Mouse (Mus musculus): ENCODE data around the gene Ell. TPM values are rescaled to one million over a fixed set of nuclear protein-coding genes. Genes with fewer than 3 reads are reported as not detected.

The Ell gene
- polyA plus RNA-seq, 1 experiment from 2014 or later, result 21.8 TPM

DNA sequence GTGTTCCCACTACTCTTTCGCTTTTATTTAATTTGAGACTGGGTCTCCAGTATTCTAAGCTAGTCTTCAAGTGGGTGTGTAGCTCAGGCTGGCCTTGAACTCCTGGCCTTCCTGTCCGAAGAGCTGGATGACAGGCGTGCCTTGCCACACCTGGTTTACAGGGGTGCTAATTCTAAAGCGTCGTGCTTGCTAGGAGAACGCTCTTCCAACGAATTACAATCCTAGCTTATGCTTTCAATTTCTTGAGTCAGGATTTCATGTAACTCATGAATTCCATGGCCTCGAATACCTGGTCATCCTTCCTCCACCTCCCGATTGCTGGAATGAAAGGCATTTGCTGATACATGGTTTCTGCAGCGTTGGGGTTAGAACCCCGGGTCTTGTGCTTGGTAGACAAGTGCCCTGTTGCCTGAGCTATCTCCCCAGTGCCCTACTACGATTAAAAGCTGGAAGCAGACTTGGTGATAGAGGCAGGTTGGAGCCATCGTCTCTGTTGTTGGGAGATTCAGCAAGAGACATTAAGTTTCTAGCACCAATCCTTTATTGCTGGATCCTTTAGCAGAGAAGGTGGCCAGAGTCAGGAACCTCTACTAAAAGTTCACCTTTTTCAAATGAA lies 11.0 kb upstream of the Ell start:
- WGBS, result 35% methylated on average over 13 of the region's 13 CpGs
- Histone ChIP-seq H3K36me3 (ENCODE audit: control insufficient read depth, insufficient read depth, low read length) (peaks cover 4% of the 10 kb centered on the region; the same call in 1 of the 2 replicates), H3K27me3 (ENCODE audit: control insufficient read depth, insufficient read depth, low read length) (no peaks in the 10 kb centered on the region), H3K4me2 (ENCODE audit: low read depth, low read length, severe bottlenecking) (peak overlapping the region; percentile 86), H3K9me3 (ENCODE audit: control insufficient read depth, low read length) (no peaks in the 10 kb centered on the region), H3K4me1 (replicated peaks; ENCODE audit: control insufficient read depth, insufficient read depth, low read length) (0 out of 2 replicates have a peak, but pooled peaks cover 7% of the 10 kb centered on the region), H3K4me3 (ENCODE audit: low read depth, low read length) (peak overlapping the region; percentile 90), H3K9ac (ENCODE audit: low read length) (peak overlapping the region; percentile 95), H3K27ac (ENCODE audit: low read depth, low read length) (peak overlapping the region; percentile 72; the same call in 1 of the 2 replicates)
- ATAC-seq (replicated peaks; ENCODE audit: low FRiP score) (no peak), DNase-seq (ENCODE audit: low spot score) (no peak)

DNA sequence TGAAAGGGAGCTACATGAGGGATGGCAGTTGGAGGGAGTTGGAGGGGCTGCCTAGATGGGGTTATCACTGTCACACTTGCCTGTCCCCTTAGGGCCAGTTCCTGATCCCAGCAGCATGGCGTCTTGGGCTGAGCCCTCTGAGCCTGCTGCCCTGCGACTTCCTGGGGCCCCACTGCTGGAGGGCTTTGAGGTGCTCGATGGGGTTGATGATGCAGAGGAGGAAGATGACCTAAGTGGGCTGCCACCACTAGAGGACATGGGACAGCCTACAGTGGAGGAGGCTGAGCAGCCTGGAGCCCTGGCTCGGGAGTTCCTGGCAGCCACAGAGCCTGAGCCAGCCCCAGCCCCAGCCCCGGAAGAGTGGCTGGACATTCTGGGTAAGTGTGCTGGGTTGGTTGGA lies 10.0 kb upstream of the Ell start:
- no peak for ATAC-seq (replicated peaks; ENCODE audit: low FRiP score)

DNA sequence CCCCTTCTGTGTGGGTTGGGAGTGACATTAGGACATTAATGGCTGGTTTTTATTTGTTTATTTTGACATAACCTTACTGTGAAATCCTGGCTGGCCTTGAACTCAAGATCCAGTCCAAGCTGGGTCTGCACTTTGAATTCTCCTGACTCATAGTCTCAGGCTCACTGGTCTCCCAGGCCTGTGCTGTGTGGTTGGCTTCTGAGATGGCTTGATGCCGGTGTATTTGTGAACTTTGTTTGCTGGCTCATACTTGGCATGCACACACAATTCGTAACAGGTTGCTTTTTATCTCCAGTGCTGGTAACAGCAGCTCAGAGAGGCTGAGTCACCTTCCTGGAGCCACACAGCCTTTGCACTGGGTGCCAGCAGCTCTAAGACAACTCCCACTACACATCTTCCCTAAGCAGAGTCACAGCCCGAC lies 9.5 kb upstream of the Ell start:
- H3K27me3 ChIP-seq (ENCODE audit: control insufficient read depth, insufficient read depth, low read length), result no peaks in the 10 kb centered on the region
- H3K36me3 ChIP-seq (ENCODE audit: control insufficient read depth, insufficient read depth, low read length), result peaks cover 4% of the 10 kb centered on the region; the same call in 1 of the 2 replicates
- H3K9ac ChIP-seq (ENCODE audit: low read length), result no peak overlapping the region
- H3K27ac ChIP-seq (ENCODE audit: low read depth, low read length), result no peak overlapping the region
- no peak for DNase-seq (ENCODE audit: low spot score)
- H3K4me1 ChIP-seq (replicated peaks; ENCODE audit: control insufficient read depth, insufficient read depth, low read length), result 0 out of 2 replicates have a peak, but pooled peaks cover 7% of the 10 kb centered on the region
- WGBS, result 98% methylated on average over 3 of the region's 3 CpGs
- no peak for ATAC-seq (replicated peaks; ENCODE audit: low FRiP score)
- no peak overlapping the region for H3K4me3 ChIP-seq (ENCODE audit: low read depth, low read length)
- no peak overlapping the region for H3K4me2 ChIP-seq (ENCODE audit: low read depth, low read length, severe bottlenecking)
- H3K9me3 ChIP-seq (ENCODE audit: control insufficient read depth, low read length), result no peaks in the 10 kb centered on the region

More for the DNA sequence above, 10.0 kb upstream of the Ell start:
- H3K4me3 ChIP-seq (ENCODE audit: low read depth, low read length), result no peak overlapping the region
- H3K27ac ChIP-seq (ENCODE audit: low read depth, low read length), result no peak overlapping the region
- H3K27me3 ChIP-seq (ENCODE audit: control insufficient read depth, insufficient read depth, low read length), result no peaks in the 10 kb centered on the region
- no peak overlapping the region for H3K4me2 ChIP-seq (ENCODE audit: low read depth, low read length, severe bottlenecking)
- H3K9me3 ChIP-seq (ENCODE audit: control insufficient read depth, low read length), result no peaks in the 10 kb centered on the region
- no peak for DNase-seq (ENCODE audit: low spot score)
- 86% methylated on average over 5 of the region's 5 CpGs for WGBS
- H3K36me3 ChIP-seq (ENCODE audit: control insufficient read depth, insufficient read depth, low read length), result peaks cover 4% of the 10 kb centered on the region; the same call in 1 of the 2 replicates
- H3K4me1 ChIP-seq (replicated peaks; ENCODE audit: control insufficient read depth, insufficient read depth, low read length), result 0 out of 2 replicates have a peak, but pooled peaks cover 7% of the 10 kb centered on the region
- no peak overlapping the region for H3K9ac ChIP-seq (ENCODE audit: low read length)

DNA sequence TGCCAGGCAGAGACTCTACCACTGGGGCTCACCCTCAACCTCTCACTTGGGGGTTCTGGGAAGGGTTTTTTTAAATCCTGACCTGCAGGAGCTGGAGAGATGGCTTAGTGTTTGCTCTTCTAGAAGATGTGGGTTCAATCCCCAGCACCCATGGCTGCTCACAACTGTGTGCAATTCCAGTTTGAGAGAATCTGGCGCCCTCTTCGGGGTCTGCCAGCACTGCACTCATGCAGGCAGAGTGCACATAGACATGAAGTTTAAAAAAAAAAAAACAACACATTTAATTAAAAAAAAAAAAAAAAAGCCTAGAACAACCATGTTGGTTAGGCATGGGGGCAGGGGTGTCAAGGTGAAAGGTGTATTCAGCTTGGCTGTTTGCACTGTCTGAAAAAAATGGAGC lies 8.9 kb upstream of the Ell start:
- WGBS, result 91% methylated on average over 2 of the region's 2 CpGs
- no peaks in the 10 kb centered on the region for H3K9me3 ChIP-seq (ENCODE audit: control insufficient read depth, low read length)

GRCm38 (mm10) chr8:70534281-70534680 lies 5.0 kb upstream of the Ell start:
- no peak for ATAC-seq (replicated peaks; ENCODE audit: low FRiP score)
- no peak for DNase-seq (ENCODE audit: low spot score)
- H3K27ac ChIP-seq (ENCODE audit: low read depth, low read length), result no peak overlapping the region
- 96% methylated on average over 12 of the region's 12 CpGs for WGBS
- H3K4me2 ChIP-seq (ENCODE audit: low read depth, low read length, severe bottlenecking), result no peak overlapping the region
- H3K27me3 ChIP-seq (ENCODE audit: control insufficient read depth, insufficient read depth, low read length), result no peaks in the 10 kb centered on the region
- peaks cover 4% of the 10 kb centered on the region; the same call in 1 of the 2 replicates for H3K36me3 ChIP-seq (ENCODE audit: control insufficient read depth, insufficient read depth, low read length)
- no peak overlapping the region for H3K9ac ChIP-seq (ENCODE audit: low read length)
- 0 out of 2 replicates have a peak, but pooled peaks cover 2% of the 10 kb centered on the region for H3K4me1 ChIP-seq (replicated peaks; ENCODE audit: control insufficient read depth, insufficient read depth, low read length)
- no peak overlapping the region for H3K4me3 ChIP-seq (ENCODE audit: low read depth, low read length)
- H3K9me3 ChIP-seq (ENCODE audit: control insufficient read depth, low read length), result no peaks in the 10 kb centered on the region

More for the DNA sequence above, 8.9 kb upstream of the Ell start:
- Histone ChIP-seq H3K9ac (ENCODE audit: low read length) (no peak overlapping the region), H3K27me3 (ENCODE audit: control insufficient read depth, insufficient read depth, low read length) (no peaks in the 10 kb centered on the region), H3K4me2 (ENCODE audit: low read depth, low read length, severe bottlenecking) (no peak overlapping the region), H3K4me3 (ENCODE audit: low read depth, low read length) (no peak overlapping the region), H3K27ac (ENCODE audit: low read depth, low read length) (no peak overlapping the region), H3K4me1 (replicated peaks; ENCODE audit: control insufficient read depth, insufficient read depth, low read length) (0 out of 2 replicates have a peak, but pooled peaks cover 7% of the 10 kb centered on the region), H3K36me3 (ENCODE audit: control insufficient read depth, insufficient read depth, low read length) (peaks cover 4% of the 10 kb centered on the region; the same call in 1 of the 2 replicates)
- DNase-seq (ENCODE audit: low spot score) (no peak), ATAC-seq (replicated peaks; ENCODE audit: low FRiP score) (no peak)

- Histone ChIP-seq H3K4me2 (ENCODE audit: low read depth, low read length, severe bottlenecking) (no peak overlapping the region), H3K9me3 (ENCODE audit: control insufficient read depth, low read length) (no peaks in the 10 kb centered on the region), H3K36me3 (ENCODE audit: control insufficient read depth, insufficient read depth, low read length) (peaks cover 4% of the 10 kb centered on the region; the same call in 1 of the 2 replicates), H3K9ac (ENCODE audit: low read length) (no peak overlapping the region), H3K4me3 (ENCODE audit: low read depth, low read length) (no peak overlapping the region), H3K27ac (ENCODE audit: low read depth, low read length) (no peak overlapping the region), H3K27me3 (ENCODE audit: control insufficient read depth, insufficient read depth, low read length) (no peaks in the 10 kb centered on the region), H3K4me1 (replicated peaks; ENCODE audit: control insufficient read depth, insufficient read depth, low read length) (peaks cover 2% of the 10 kb centered on the region; the same call in 1 of the 2 replicates)
- ATAC-seq (replicated peaks; ENCODE audit: low FRiP score) (no peak), DNase-seq (ENCODE audit: low spot score) (no peak)
- 91% methylated on average over 3 of the region's 3 CpGs for WGBS
Measured at GRCm38 (mm10) chr8:70535221-70535620, 4.0 kb upstream of the Ell start.

DNA sequence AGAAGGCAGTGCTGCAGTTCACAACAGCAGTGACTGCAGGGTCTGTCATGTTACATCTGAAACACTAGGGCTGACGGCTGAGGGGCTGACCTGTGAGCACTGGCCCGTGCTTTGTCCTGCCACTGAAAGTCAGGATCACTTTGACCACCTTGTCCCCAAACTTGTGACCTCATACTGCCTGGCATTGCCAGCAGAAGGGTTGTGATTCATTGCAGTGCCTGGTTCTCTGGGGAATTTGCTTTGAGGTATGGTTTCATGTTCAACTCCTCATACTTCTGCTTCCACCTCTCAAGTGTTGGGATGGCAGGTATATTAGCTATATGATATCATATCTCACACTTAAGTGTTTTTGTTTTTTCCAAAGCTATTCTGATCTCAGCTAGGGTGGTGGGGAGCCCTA lies 3.6 kb upstream of the Ell start:
- Histone ChIP-seq H3K4me2 (ENCODE audit: low read depth, low read length, severe bottlenecking) (no peak overlapping the region), H3K4me1 (replicated peaks; ENCODE audit: control insufficient read depth, insufficient read depth, low read length) (peaks cover 7% of the 10 kb centered on the region; the same call in 1 of the 2 replicates), H3K9ac (ENCODE audit: low read length) (no peak overlapping the region), H3K9me3 (ENCODE audit: control insufficient read depth, low read length) (no peaks in the 10 kb centered on the region), H3K4me3 (ENCODE audit: low read depth, low read length) (no peak overlapping the region), H3K36me3 (ENCODE audit: control insufficient read depth, insufficient read depth, low read length) (peaks cover 4% of the 10 kb centered on the region; the same call in 1 of the 2 replicates), H3K27me3 (ENCODE audit: control insufficient read depth, insufficient read depth, low read length) (no peaks in the 10 kb centered on the region), H3K27ac (ENCODE audit: low read depth, low read length) (no peak overlapping the region)
- DNase-seq (ENCODE audit: low spot score) (no peak), ATAC-seq (replicated peaks; ENCODE audit: low FRiP score) (no peak)
- WGBS, result 85% methylated on average over 2 of the region's 2 CpGs

DNA sequence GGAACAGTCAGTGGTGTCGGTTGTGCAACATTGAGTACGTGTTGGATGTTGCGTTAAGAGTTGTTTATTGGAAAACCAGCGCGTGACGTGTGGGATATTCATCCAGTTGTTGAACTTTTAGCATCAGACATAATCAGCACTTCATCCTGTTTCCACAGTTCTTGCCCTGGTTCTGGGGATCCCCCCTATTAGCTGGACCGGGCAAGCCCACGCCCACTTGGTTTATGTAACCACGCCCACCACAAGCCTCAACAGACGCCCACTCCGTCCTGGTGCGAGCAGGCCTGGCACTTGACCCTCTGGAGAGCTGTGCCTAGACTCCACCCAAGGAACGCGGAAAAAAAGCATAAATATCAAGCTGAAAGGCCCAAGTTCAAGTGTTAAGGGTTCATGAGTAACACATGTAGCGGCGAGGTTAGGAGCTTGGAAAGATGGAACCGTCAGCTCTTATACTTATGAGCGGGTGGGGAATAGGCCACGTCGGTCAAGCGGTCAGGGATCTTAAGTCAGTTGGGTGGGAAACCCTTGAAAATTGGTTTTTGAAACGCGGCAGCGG lies 1.2 kb upstream of the Ell start:
- 15% methylated on average over 24 of the region's 24 CpGs for WGBS

More for the DNA sequence above, 1.2 kb upstream of the Ell start:
- Histone ChIP-seq H3K4me2 (ENCODE audit: low read depth, low read length, severe bottlenecking) (peak overlapping the region; percentile 96), H3K4me1 (replicated peaks; ENCODE audit: control insufficient read depth, insufficient read depth, low read length) (peaks cover 9% of the 10 kb centered on the region; the same call in 1 of the 2 replicates), H3K9ac (ENCODE audit: low read length) (peak overlapping the region; percentile 50; the same call in 1 of the 2 replicates), H3K4me3 (ENCODE audit: low read depth, low read length) (peak overlapping the region; percentile 78), H3K9me3 (ENCODE audit: control insufficient read depth, low read length) (no peaks in the 10 kb centered on the region), H3K27me3 (ENCODE audit: control insufficient read depth, insufficient read depth, low read length) (no peaks in the 10 kb centered on the region), H3K36me3 (ENCODE audit: control insufficient read depth, insufficient read depth, low read length) (no peaks in the 10 kb centered on the region), H3K27ac (ENCODE audit: low read depth, low read length) (peak overlapping the region; percentile 63; the same call in 1 of the 2 replicates)
- DNase-seq (ENCODE audit: low spot score) (peak; percentile 72), ATAC-seq (replicated peaks; ENCODE audit: low FRiP score) (peak; percentile 26)

All from forebrain, embryonic 11.5 days (tissue).